Mouse (Mus musculus) lung, postnatal 0 days (tissue): ENCODE results near the gene Cnih3. TPM values are rescaled to one million over a fixed set of nuclear protein-coding genes. Genes with fewer than 3 reads are reported as not detected.

Source experiments
- ATAC-seq: fragments of 200-750 bp; cut with Nextera tagmentation; 2 replicates; pipeline ENCODE4 v1.8.0; 2017; ENCODE audit warnings: moderate library complexity
- DNase-seq: peaks from one replicate; pipeline ENCODE4 v3.0.0-alpha.2; 2016; ENCODE audit warnings: low spot score
- H3K27ac ChIP-seq: fragments of 300-500 bp; sonication (generic); 2 replicates; pipeline ENCODE4 v1.5.1; 2014; ENCODE audit warnings: antibody characterized with exemption, mild to moderate bottlenecking, low read length, mixed read lengths
- H3K27me3 ChIP-seq: fragments of 300-500 bp; sonication (generic); replicated peaks from 2 replicates; pipeline ENCODE4 v1.6.1; 2014; ENCODE audit warnings: low read length, mixed read lengths; ENCODE audit not compliant: insufficient read depth
- H3K36me3 ChIP-seq: fragments of 300-500 bp; sonication (generic); 2 replicates; pipeline ENCODE4 v1.6.1; 2014; ENCODE audit warnings: low read length, mixed read lengths; ENCODE audit not compliant: insufficient read depth
- H3K4me1 ChIP-seq: fragments of 300-500 bp; sonication (generic); 2 replicates; pipeline ENCODE4 v1.6.1; 2014; ENCODE audit warnings: antibody characterized with exemption, low read depth, low read length, mixed read lengths; ENCODE audit not compliant: insufficient read depth
- H3K4me2 ChIP-seq: fragments of 300-500 bp; sonication (generic); replicated peaks from 2 replicates; pipeline ENCODE4 v1.6.1; 2014; ENCODE audit warnings: low read depth, mild to moderate bottlenecking, low read length, moderate library complexity, mixed read lengths
- H3K4me3 ChIP-seq: fragments of 300-500 bp; sonication (generic); 2 replicates; pipeline ENCODE4 v1.5.1; 2014; ENCODE audit warnings: low read depth, low read length
- H3K9ac ChIP-seq: fragments of 300-500 bp; sonication (generic); replicated peaks from 2 replicates; pipeline ENCODE4 v1.6.1; 2014; ENCODE audit warnings: low read depth, mild to moderate bottlenecking
- H3K9me3 ChIP-seq: fragments of 300-500 bp; sonication (generic); 2 replicates; pipeline ENCODE4 v1.6.1; 2016; ENCODE audit warnings: low read length, mixed read lengths
- CTCF ChIP-seq: IDR thresholded peaks from 2 replicates; pipeline ENCODE4 v1.5.1; 2016; ENCODE audit warnings: antibody characterized with exemption, mild to moderate bottlenecking
- EP300 ChIP-seq: IDR thresholded peaks from 2 replicates; pipeline ENCODE4 v1.6.1; 2016; ENCODE audit warnings: antibody characterized with exemption, mild to moderate bottlenecking, control low read depth
- whole genome bisulfite sequencing: fragments of 180-500 bp; shearing (Covaris S2); extraction: QIAGEN DNeasy Blood & Tissue Kit; methylation state at CpG from one replicate; pipeline ENCODE4 v1.1.7; 2014; 5-methylcytosine and 5-hydroxymethylcytosine counted together
- polyA plus RNA-seq: library from polyadenylated mRNA; unstranded; fragments of >200 nt; fragmentation: Nextera tagmentation; extraction: Ambion mirVana; gene quantifications from 2 replicates; pipeline ENCODE4 v1.2.1, GENCODE M21; 2015

The Cnih3 gene
- polyA plus RNA-seq, 1 experiment from 2014 or later: 0.30 TPM

GRCm38 (mm10) chr1:181446591-181447114, 94.2 kb downstream of the Cnih3 start:
- Histone ChIP-seq H3K9ac (no peak overlapping the region), H3K4me3 (no peak overlapping the region), H3K27ac (no peak overlapping the region), H3K9me3 (no peaks in the 10 kb centered on the region), H3K4me2 (no peak overlapping the region), H3K36me3 (no peaks in the 10 kb centered on the region), H3K27me3 (no peaks in the 10 kb centered on the region), H3K4me1 (no peaks in the 10 kb centered on the region; the same call in 1 of the 2 replicates)
- no peak for TF ChIP-seq EP300
- no peak for TF ChIP-seq CTCF
- peak; percentile 56 for ATAC-seq
- WGBS: 34% methylated on average over 6 of the region's 6 CpGs
- DNase-seq: peak; percentile 22

- Histone ChIP-seq H3K9ac (no peak overlapping the region), H3K4me3 (no peak overlapping the region), H3K27ac (no peak overlapping the region), H3K27me3 (no peaks in the 10 kb centered on the region), H3K4me1 (no peaks in the 10 kb centered on the region), H3K4me2 (no peak overlapping the region), H3K9me3 (no peaks in the 10 kb centered on the region), H3K36me3 (no peaks in the 10 kb centered on the region)
- no peak for TF ChIP-seq CTCF
- no peak for TF ChIP-seq EP300
- DNase-seq: no peak
- ATAC-seq: peak; percentile 13; the same call in 1 of the 2 replicates
- 73% methylated on average over 4 of the region's 4 CpGs for WGBS
Observed at GRCm38 (mm10) chr1:181447576-181447975, 95.1 kb downstream of the Cnih3 start.

- 87% methylated on average over 7 of the region's 7 CpGs for WGBS
- Histone ChIP-seq H3K4me2 (no peak overlapping the region), H3K9me3 (no peaks in the 10 kb centered on the region), H3K4me1 (no peaks in the 10 kb centered on the region), H3K36me3 (no peaks in the 10 kb centered on the region), H3K9ac (no peak overlapping the region), H3K27ac (no peak overlapping the region), H3K27me3 (no peaks in the 10 kb centered on the region), H3K4me3 (no peak overlapping the region)
- TF ChIP-seq CTCF: no peak
- no peak for TF ChIP-seq EP300
- ATAC-seq: no peak
- no peak for DNase-seq
Observed at GRCm38 (mm10) chr1:181448041-181448440, 95.6 kb downstream of the Cnih3 start.

GRCm38 (mm10) chr1:181453106-181453505, 100.7 kb downstream of the Cnih3 start:
- no peak overlapping the region for H3K27ac ChIP-seq
- no peak for DNase-seq
- H3K4me1 ChIP-seq: no peaks in the 10 kb centered on the region
- no peak overlapping the region for H3K9ac ChIP-seq
- no peak overlapping the region for H3K4me2 ChIP-seq
- WGBS: 84% methylated on average over 6 of the region's 6 CpGs
- H3K9me3 ChIP-seq: no peaks in the 10 kb centered on the region
- no peak overlapping the region for H3K4me3 ChIP-seq
- TF ChIP-seq EP300: no peak
- TF ChIP-seq CTCF: no peak
- no peak for ATAC-seq
- no peaks in the 10 kb centered on the region for H3K27me3 ChIP-seq
- no peaks in the 10 kb centered on the region for H3K36me3 ChIP-seq

GRCm38 (mm10) chr1:181456911-181457310, 104.5 kb downstream of the Cnih3 start:
- Histone ChIP-seq H3K36me3 (no peaks in the 10 kb centered on the region), H3K4me1 (no peaks in the 10 kb centered on the region), H3K27me3 (no peaks in the 10 kb centered on the region), H3K27ac (no peak overlapping the region), H3K9me3 (no peaks in the 10 kb centered on the region), H3K9ac (no peak overlapping the region), H3K4me3 (no peak overlapping the region), H3K4me2 (no peak overlapping the region)
- ATAC-seq (no peak), DNase-seq (no peak)
- TF ChIP-seq CTCF (no peak), EP300 (no peak)
- 75% methylated on average over 7 of the region's 7 CpGs for WGBS

GRCm38 (mm10) chr1:181459431-181460105, 107.1 kb downstream of the Cnih3 start:
- Histone ChIP-seq H3K27ac (no peak overlapping the region), H3K9me3 (no peaks in the 10 kb centered on the region), H3K27me3 (no peaks in the 10 kb centered on the region), H3K4me2 (no peak overlapping the region), H3K4me3 (no peak overlapping the region), H3K36me3 (no peaks in the 10 kb centered on the region), H3K9ac (no peak overlapping the region), H3K4me1 (no peaks in the 10 kb centered on the region)
- no peak for TF ChIP-seq EP300
- no peak for TF ChIP-seq CTCF
- ATAC-seq: no peak
- 55% methylated on average over 7 of the region's 7 CpGs for WGBS
- DNase-seq: no peak
